Mouse (Mus musculus) E14TG2a.4 (cell line): ENCODE measurements around the gene Cnfn.

Experiments
- H3K27me3 ChIP-seq: 2 replicates; pipeline ENCODE4 v1.6.1; 2014; ENCODE audit warnings: low read length, control low read depth; ENCODE audit not compliant: insufficient read depth
- H3K36me3 ChIP-seq: 2 replicates; pipeline ENCODE4 v1.6.1; 2014; ENCODE audit warnings: low read length, control low read depth; ENCODE audit not compliant: insufficient read depth
- H3K4me1 ChIP-seq: replicated peaks from 2 replicates; pipeline ENCODE4 v1.6.1; 2014; ENCODE audit warnings: low read depth, low read length, control low read depth
- H3K4me3 ChIP-seq: replicated peaks from 2 replicates; pipeline ENCODE4 v1.5.1; 2014; ENCODE audit warnings: mild to moderate bottlenecking, low read length
- H3K9me3 ChIP-seq: 2 replicates; pipeline ENCODE4 v1.6.1; 2014; ENCODE audit warnings: low read length, control low read depth
- CTCF ChIP-seq: conservative IDR thresholded peaks from 2 replicates; pipeline ENCODE4 v1.5.1; 2014; ENCODE audit warnings: low read length
- NANOG ChIP-seq: IDR thresholded peaks from 2 replicates; pipeline ENCODE4 v1.6.1; 2014; ENCODE audit warnings: borderline replicate concordance, low read length, mixed read lengths
- POU5F1 ChIP-seq: IDR thresholded peaks from 2 replicates; pipeline ENCODE4 v1.6.1; 2014; ENCODE audit warnings: low read length, borderline replicate concordance

Cnfn gene

DNA sequence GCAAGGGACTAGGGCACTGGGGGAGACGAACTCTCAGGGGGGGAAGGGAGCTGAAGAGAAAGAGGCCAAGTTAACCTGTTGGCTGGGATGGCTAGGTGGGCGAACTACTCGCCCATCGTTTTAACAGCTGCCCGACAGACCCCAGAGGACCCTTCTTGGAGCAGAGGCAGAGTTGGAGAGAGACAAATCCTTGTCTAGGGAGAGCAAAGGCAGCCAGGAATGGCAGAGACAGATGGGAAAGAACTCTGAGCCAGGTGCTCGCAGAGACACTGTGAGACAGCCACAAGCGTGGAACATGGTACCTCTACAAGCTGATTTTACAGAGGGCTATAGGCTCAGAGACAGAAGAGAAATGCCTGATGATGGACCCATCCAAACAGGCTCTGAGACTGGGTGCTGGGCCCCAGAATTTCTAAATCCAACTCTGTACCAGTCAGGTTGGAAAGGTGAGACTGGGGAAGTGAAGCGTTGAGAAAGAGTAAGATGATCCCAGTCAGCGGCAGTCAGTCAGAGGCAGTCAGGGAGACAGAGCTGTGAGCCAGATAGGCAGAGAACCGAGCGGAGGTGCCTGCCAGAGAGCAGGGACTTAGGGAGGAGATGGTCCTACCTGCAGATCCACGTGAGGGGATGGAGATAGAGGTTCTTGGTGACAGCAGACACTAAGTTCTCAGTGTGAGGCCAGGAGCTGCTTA lies at the start of gene Cnfn:
Cnfn (minus strand) TSS at position 667 of the 692 bp plus-strand sequence.
- no peak for TF ChIP-seq POU5F1
- no peaks in the 10 kb centered on the region for H3K9me3 ChIP-seq
- H3K27me3 ChIP-seq: peaks cover 55% of the 10 kb centered on the region
- H3K4me3 ChIP-seq: peak within 1 kb of the TSS; percentile 82
- H3K4me1 ChIP-seq: peaks cover 43% of the 10 kb centered on the region
- peaks cover 4% of the 10 kb centered on the region for H3K36me3 ChIP-seq

DNA sequence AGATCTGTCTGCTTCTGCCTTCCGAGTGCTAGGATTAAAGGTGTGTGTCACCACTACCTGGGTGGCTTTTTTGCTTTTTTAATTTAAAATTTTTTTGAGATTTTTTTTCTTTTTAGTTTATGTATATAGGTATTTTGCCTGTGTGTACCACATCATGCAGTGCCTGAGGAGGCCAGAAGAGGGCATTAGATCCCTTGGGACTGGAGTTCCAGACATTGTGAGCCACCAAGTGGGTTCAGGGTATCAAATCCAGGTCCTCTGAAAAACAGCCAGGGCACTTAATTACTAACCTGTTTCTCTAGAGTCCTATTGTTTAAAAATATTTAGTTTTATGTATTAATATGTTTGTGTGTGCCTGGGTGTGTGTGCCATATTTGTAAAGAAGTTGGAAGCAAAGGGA lies 48.1 kb upstream of the Cnfn start:
- Histone ChIP-seq H3K4me3 (no peak overlapping the region), H3K27me3 (peaks cover 4% of the 10 kb centered on the region; the same call in 1 of the 2 replicates), H3K36me3 (peaks cover 16% of the 10 kb centered on the region; the same call in 1 of the 2 replicates), H3K9me3 (no peaks in the 10 kb centered on the region), H3K4me1 (peaks cover 42% of the 10 kb centered on the region)
- no peak for TF ChIP-seq NANOG
- peak; percentile 50 for TF ChIP-seq CTCF
- no peak for TF ChIP-seq POU5F1

DNA sequence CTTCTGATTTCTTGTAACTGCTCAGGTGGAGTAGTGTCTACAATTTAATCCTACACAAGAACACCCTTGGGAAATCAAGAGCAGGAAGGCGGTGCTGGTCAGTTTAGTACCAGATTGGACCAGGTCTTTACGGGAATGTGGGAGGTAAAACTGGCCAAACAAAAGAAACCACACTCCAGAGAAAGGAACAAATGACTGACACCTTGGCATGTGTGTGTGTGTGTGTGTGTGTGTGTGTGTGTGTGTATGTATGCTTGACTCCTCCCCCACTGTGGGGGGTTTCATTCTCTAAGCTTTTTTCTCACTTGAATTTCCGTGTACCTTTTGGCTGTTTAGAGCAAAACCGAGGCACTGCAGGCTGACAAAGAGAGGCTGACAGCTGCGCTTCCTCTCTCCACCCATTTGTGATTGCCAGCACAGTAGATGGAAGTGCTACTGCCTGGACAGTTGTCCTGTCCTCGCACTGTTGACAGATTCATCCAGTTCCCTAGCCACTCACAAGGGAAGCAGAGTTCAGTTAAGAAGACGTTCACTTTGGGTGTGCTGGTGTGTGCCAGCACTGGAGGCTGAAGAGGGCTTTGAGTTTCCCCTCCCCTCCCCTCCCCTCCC lies 43.4 kb upstream of the Cnfn start, which contains the start of gene Cxcl17:
Cxcl17 (minus strand) TSS at position 54 of the 609 bp plus-strand sequence.
- TF ChIP-seq NANOG: no peak
- TF ChIP-seq POU5F1: no peak
- TF ChIP-seq CTCF: no peak
- Histone ChIP-seq H3K4me3 (no peak within 1 kb of the TSS), H3K4me1 (peaks cover 14% of the 10 kb centered on the region), H3K9me3 (no peaks in the 10 kb centered on the region), H3K36me3 (peaks cover 23% of the 10 kb centered on the region), H3K27me3 (no peaks in the 10 kb centered on the region)

DNA sequence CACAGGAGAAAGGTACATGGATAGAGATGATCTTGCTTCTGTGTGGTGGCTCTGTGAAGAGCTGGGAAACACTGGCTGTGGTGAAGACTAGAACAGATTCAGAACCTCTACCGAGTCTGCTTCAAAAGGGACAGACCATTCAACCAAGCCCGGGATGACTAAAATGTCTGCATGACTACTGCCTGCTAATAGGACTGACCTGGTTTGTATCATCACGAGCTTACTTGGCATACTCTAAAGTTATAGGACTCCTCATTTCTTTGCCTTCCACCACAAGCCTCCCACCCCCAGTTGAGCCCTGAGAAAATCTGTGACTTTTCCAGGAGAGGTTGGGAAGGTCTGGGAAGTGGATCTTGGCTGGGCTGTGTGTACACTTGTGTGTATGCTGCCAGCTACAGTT lies 42.3 kb upstream of the Cnfn start:
- TF ChIP-seq NANOG: no peak
- TF ChIP-seq CTCF: no peak
- no peak for TF ChIP-seq POU5F1
- Histone ChIP-seq H3K9me3 (no peaks in the 10 kb centered on the region), H3K36me3 (peaks cover 18% of the 10 kb centered on the region), H3K4me3 (no peak overlapping the region), H3K27me3 (no peaks in the 10 kb centered on the region), H3K4me1 (peaks cover 14% of the 10 kb centered on the region)

DNA sequence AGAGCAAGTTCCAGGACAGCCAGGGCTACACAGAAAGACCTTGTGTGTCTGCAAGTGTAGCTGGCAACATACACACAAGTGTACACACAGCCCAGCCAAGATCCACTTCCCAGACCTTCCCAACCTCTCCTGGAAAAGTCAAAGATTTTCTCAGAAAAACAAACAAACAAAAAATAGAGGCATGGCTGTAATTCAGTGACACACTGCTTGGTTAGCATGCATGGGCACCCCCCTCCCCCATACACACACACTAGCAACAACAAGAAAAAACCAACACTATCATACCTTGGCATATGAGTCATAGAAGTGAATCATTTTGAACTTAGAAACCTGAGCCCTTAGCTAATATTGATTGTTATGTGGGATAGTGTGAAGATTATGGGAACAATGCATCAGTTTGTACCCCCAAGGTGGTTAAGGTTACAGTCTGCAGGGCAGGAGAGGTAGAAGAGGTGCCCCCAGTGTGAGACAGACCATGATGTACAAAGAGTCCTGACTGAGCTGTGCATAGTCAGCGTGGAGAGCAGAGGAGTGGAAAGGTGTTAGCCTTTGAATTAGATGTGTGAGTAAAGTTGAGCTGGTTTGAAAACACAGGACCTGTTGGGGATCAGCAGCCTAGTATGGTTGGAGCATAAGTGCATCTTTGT lies 41.6 kb upstream of the Cnfn start:
- TF ChIP-seq POU5F1: no peak
- TF ChIP-seq CTCF: no peak
- no peak for TF ChIP-seq NANOG
- Histone ChIP-seq H3K9me3 (no peaks in the 10 kb centered on the region), H3K27me3 (no peaks in the 10 kb centered on the region), H3K4me3 (no peak overlapping the region), H3K4me1 (peaks cover 14% of the 10 kb centered on the region), H3K36me3 (peaks cover 13% of the 10 kb centered on the region; the same call in 1 of the 2 replicates)

DNA sequence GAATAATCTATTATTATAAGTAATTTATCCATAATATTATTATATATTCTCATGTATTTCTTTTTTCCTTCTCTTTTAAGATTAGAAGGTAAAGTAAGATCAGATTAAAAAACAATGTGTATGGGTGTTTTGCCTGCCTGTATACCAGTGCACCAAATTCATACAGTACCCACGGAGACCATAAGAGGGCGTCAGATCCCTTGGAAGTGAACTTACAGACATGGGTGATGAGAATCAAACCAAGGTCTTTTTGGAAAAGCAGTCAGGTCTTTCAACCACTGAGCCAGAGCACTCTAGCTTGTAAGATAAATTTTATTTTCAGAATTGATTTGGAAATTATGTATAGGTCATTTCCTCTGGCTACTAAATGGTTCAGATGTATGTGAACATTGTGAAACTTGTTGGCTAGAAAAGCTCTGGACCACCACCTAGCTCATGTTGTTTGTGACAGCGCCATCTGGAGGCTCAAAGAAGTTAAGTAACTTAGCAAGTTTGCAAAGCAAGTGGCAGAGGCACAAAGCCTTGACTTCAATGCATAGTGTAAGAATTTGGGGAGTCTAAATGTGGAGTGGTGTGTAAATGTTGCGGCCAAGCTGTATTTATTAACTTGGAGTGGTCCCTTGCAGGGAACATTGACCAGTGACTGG lies 39.7 kb upstream of the Cnfn start:
- peaks cover 7% of the 10 kb centered on the region; the same call in 1 of the 2 replicates for H3K36me3 ChIP-seq
- TF ChIP-seq CTCF (peak; percentile 46), POU5F1 (no peak)
- no peak overlapping the region for H3K4me3 ChIP-seq
- peaks cover 14% of the 10 kb centered on the region for H3K4me1 ChIP-seq
- H3K27me3 ChIP-seq: no peaks in the 10 kb centered on the region
- no peaks in the 10 kb centered on the region for H3K9me3 ChIP-seq

DNA sequence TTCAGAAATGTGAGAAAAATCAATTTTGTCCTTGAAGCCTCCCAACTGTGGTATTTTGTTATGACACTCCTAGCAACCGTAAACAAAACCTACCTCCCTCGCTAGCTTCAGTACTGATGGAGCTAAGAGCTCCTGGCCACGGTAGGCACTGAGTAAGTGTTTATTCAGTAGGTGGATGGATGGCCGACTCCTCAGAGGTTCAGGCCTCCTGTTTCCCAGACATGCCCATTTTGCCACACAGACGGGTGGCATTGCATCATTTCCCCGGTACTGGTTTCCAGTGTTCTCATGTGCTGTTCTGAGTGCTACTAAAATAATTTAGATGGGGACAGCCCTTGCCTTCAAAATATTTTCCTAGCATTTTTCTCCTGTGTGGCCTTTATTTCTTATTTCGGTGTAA lies 36.9 kb upstream of the Cnfn start:
- H3K36me3 ChIP-seq: peaks cover 2% of the 10 kb centered on the region; the same call in 1 of the 2 replicates
- TF ChIP-seq CTCF (no peak), NANOG (no peak), POU5F1 (no peak)
- no peak overlapping the region for H3K4me3 ChIP-seq
- no peaks in the 10 kb centered on the region for H3K27me3 ChIP-seq
- peaks cover 14% of the 10 kb centered on the region for H3K4me1 ChIP-seq
- H3K9me3 ChIP-seq: no peaks in the 10 kb centered on the region

DNA sequence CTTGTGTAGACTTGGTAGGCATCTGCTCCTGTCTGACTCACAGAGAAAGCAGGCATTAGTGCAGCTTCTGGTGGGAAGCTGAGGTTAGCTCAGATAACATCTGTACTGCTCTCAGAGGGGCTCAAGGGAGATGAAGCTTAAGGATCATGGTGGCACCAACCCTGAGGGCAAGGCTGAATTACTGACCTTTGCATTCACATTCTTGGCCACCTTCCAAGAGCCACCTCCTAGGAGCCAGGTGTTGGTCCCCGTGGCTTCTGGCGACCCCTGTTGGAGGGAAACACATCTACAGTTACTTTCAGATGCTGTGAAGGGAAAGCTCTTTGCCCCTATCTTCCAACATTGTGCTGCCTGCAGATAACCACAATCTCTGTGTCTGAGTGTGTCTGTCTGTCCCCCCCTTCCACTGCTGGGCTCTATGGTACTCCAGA lies 33.2 kb upstream of the Cnfn start:
- Histone ChIP-seq H3K4me1 (peaks cover 25% of the 10 kb centered on the region), H3K4me3 (no peak overlapping the region), H3K9me3 (no peaks in the 10 kb centered on the region), H3K36me3 (peaks cover 27% of the 10 kb centered on the region), H3K27me3 (peaks cover 9% of the 10 kb centered on the region)
- no peak for TF ChIP-seq NANOG
- no peak for TF ChIP-seq POU5F1
- TF ChIP-seq CTCF: peak; percentile 65
